Mouse (Mus musculus): ENCODE measurements around the gene Pou6f2.
A peak's percentile ranks its signal among the peaks of the same experiment; 100 is the strongest.

Gene Pou6f2

DNA sequence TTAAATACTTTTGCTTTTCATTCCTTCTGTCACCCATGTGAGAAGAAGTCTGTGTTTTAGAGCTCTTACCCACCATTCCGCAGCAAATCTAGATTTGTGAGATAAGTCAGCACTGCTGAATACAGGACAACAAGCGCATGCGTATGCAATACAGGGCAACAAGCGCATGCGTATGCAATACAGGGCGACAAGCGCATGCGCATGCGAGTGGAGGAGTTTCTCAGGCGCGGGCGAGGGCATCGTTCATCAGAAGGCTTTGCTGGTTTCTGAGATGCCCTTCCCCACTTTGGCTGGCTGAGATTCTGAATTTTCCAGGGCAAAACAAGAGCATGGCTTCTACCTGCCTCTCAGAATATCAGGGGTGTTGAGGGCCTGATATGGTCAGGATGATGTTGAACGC lies 186.2 kb downstream of the Pou6f2 start:
- no peak for DNase-seq

DNA sequence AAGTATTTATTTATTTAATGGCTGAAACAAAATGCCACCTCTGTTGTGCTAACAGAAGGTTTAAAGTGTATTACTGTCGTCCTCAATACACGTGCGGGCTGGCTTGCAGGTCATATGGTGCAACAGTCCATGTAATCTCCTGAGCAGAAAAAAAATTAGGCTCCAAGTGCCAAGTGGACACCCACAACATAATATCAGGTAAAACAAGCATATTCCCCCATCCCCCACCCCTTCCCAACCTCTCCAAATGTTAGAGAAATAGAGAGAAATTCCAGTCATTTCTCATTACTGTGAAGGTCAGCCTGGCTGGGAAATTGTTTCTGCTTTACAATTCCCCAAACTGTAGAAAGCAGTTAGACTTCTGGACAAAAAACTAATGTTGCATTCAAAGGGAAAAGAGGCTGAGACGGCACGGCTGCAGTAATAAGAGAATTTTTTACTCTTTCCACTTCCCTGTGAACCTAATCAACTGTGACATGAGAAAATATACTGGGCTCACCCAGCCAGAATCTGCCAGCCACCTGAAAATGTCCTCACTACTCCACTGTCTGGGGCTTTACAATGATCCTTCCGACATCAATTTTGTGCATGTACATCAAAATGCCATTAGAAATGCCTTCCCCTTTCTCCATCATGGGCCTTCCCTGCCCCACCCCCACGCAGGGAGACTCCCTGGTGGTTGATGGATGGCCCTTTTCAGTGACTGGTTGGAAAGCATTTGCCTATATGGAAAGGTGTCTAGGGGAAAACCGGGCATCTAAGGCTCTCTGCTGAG lies 192.8 kb downstream of the Pou6f2 start:
- peak; percentile 4 to 15 for DNase-seq

DNA sequence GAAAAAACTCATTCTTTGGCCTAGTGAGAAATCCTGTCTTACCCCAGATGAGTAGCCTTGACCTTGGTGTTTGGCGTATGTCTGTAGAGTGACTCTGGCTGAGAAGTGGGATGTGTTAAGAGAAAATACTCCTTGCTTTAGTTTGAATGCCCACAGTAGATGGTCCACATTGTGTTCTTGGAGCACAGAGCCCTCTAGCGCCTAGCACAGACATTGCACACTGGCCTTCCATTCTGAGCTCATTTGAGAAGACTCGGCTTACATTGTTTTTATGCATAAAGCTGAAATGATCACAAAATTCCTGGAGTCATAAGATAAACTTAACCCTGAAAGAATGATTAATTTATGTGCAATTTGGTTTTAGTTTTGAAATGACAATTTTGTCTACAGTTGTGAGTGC lies 223.5 kb downstream of the Pou6f2 start:
- peak; percentile 58 to 61 for DNase-seq

DNA sequence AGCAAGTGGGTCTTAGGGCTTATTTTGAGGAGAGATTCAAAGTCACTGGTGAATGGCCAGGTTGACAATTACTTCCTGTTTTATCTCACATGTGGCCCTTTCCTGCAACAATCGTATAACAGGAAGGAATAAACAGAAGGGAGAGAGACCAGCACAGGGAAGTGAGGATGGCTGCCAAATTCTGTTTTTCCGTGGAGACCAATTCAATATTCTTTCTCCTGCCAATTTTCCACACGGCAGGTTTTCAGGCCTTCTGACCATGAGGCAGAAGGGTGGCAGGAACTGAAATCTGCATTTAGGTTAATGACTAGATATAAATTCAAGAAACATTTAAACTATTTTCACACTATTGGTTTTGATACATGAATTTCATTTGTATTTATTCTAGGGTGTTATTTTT lies 224.5 kb downstream of the Pou6f2 start:
- peak; percentile 66 to 67 for DNase-seq

DNA sequence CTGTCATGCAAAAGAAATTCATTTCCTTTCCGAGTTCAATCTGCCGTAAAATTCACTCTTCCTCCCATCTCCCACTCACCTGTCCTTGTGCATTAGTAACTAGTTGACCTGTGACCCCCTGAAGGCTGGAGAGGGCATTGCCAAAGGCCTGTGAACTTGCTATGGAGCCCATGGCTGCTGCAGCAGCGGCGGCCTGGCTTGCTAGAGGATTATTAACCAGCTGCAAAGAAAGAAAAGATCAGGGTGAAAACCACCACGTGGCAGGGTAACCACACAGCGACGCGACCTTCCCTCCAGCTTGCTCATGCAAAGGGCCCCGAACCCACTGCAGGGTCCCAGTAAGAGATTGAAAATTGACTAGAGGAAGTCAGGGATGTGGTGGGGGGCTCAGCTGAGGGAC lies 225.2 kb downstream of the Pou6f2 start:
- DNase-seq, result peak in 1 of 2 experiments; percentile 6

DNA sequence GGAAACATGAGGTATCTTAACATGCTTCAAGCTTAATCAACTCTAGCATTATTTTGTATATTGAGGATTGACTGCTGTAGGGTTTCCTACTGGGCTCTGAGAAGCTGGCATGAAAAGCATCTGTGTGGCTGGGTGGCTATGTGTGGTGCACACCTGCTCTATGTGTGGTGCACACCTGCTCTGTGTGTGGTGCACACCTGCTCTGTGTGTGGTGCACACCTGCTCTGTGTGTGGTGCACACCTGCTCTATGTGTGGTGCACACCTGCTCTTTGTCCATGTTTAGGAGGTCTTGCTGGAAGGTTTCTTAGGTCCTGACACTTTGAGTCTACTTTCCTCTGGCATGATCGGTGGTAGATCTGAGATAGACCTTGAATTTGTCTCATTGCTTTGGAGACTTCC lies 233.3 kb downstream of the Pou6f2 start:
- no peak for DNase-seq

DNA sequence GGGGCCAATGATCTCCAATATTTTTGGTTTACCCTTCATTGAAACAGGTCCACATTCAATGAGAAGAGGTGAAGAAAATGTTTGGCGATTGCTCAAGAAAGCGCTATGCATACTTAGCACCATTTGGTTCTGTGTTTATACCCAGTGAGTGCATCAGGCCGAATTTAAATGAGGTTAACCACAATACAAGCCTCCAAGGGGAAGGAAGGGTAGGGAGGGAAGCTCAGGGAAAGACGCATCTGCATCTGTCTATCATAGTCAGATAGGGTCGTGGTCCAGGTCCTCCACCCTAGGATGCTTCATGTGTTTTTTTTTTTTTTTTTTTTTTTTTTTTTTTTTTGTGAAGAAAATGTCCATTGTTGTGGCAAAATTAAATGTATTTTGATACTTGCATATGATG lies 236.9 kb downstream of the Pou6f2 start:
- DNase-seq, result no peak

DNA sequence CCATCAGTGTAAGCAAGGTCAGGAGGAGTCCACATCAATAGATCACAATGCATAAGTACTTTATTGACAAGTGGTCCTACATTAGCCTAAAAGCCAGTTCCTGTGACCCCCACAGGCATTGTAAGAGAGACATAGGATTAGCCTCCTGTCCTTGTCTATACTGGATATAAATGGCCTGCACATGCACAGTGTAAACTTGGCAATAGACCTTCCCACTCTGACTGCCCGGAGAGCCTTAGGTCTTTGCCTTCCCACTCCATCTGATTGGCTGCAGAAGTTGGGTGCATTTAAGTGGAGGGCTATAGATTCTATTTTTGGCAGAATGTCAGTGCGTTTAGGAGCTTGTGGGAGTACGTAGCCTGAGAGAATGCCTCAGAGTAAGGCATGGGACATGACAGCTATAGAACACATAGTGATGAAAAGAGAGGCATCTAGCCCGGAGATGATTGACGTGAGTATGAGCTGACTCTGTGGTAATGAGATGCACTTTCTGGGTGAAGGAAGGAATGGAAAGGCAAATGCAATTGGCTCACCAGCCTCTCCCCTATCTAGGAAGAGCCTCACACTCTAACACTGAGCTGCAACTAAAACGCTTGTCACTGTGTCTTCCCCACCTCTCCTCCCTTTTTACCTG lies 243.4 kb downstream of the Pou6f2 start:
- DNase-seq, result no peak

DNA sequence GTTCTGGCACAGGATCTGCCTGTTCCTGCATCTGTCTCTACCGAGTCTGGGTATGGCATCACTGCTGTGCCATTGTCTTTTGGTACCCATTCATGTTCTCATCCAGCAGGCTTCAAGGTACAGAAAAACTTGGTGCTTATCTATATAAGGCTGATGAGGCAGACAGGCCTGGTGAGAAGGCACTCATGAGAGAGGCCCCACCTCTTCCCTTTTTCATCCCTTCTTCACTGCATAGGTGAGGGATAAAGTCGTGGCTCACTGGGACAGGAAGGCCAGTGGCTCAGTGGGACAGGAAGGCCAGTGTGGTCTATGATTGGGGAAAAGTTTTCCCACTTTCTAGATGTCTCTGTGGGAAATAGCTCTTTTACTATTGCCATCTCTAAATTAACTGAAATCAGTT lies 263.8 kb downstream of the Pou6f2 start:
- DNase-seq, result no peak

DNA sequence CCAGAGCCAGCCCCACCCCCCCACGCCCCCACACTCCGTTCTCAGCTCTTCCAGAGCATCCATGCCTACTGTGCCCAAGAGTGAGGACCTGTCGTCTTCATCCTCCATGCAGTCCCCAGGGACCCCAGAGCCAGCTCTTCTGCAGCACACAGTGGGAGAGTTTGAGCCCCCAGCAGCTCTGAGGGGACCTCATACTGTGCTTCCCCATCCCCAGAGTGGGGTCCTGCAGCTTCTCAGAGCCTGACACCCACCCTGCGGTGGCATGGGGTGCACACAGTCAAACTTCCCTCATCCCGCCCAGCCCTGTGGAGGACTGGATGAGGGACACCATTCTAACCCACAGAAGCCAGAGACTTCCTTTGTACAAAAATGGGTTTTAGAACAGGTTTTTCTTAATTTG lies 264.3 kb downstream of the Pou6f2 start:
- no peak for DNase-seq

DNA sequence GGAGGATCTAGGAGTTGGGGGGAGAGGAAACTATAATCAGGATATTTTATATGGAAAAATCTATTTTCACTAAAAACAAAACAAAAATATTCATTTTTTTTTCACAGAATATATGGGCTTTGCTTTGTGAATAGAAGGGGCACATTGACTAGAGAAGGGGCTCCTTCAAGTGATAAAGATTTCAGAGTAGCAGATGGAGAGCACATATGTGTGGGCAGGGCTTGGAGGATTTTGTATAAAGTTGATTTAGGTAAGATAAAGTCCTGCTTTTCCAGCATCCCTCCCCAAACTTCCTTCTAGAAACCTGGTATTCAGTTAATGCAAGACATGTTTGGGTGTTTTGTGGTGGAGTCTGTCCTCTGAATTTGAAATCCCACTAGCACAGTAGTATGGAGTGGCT lies 266.2 kb downstream of the Pou6f2 start:
- DNase-seq, result no peak

DNA sequence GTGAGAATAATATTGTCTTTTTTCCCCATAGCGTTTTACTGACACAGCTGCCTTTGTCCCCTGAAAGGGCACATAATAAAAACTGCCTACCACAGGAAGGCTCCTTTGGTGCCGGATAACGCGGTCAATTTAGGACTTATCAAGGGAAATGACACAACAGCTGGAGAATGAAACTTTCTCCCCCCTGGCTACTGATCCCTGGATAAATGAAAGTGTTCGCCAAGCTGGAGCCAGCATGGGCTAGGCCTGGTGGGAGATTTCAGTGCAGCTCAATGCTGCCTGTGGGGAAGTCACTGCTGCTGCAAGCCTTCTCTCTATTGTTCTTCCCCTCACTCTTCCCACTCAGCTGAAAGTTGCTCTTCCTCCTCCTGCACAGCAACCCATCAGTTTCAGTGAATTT lies 267.8 kb downstream of the Pou6f2 start:
- no peak for DNase-seq

DNA sequence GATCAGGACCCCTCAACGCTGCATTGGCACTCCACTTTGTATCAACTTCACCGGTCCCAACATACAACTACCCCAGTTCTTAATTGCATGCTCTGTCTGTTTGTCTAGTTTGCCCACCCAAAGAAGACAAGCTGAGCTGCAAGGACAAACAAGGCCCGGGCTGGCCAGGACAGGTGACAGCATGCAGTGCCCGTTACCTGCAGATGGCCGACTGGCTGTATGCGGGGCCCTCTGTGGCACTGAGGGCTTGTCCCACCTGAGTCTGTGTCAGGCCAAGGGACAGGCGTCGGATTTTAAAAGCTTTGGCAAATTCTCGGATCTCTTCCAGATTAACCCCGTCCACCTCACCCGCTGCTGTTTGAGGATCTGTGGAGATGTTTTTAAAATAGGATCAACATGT lies 268.7 kb downstream of the Pou6f2 start:
- DNase-seq, result no peak

DNA sequence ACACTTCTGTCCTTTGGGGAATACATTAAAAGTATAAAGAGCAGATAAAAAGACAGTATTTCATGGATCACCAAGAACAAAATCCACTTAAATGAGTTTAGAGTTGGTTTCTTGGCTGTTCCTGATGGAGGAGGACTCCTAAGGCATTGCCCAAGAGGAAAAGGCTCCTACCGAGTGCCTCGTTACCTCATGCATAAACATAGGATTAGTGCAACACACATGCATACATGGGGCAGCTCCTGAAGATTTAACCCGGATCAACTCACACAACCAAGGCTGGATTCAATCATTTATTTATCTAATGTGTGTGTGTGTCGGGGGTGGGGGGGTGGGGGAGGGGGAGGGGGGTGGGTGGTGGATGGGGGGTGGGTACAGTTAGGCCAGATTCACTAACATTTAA lies 269.4 kb downstream of the Pou6f2 start:
- no peak for DNase-seq

DNA sequence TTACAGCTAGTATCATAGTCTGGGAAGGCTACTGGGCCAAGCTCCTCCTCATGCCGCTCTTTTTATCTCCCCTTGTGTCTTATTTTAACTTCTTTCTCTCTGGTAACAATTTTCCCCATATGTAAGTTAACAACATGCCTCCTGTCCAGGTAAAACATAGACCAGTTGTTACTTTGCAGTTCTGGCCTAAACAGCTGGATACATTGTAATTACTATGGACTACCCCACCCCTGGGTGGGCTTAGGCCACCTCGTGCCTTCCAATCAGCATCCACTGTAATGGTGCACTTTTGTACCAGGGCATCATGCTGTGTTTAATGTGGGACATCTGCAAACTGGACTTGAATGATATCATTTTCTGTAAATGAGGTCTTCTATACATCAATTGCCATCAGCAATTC lies 271.4 kb downstream of the Pou6f2 start:
- no peak for DNase-seq

DNA sequence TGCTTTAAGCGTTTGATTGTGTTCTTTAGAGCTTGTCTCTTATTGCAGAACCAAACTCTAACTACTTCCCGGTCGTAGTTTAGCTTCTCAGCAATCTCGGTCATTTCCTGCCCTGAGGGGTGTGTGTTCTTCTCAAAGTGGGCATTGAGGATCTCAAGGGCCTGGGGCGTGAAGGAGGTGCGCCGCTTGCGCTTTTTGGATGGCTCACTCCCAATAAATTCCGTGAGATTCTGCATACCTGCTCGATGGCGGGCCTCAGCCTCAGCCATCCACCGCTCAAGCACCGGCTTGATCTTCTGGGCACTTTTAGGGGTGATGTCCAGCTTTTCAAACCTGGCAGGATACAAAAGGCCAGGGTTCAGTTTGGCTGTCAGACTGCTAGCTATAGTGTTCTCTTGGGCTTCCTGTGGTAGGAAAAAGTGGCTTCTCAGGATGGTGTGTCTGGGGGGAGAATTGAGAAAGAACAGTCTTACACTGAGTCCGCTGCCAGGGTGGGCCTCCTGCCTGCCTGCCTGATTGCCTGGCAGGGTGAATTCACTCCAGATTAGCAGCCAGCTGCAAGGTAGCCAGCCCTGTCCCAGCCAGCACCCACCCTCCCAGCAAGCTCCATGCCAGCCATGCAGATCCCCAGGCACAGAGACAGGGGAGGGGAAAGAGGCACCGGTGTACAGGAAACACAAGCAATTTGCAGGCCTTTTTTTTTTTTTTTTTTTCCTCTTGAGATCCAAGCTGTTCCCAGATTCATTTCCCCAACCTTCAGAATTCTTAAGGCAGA lies 272.1 kb downstream of the Pou6f2 start:
- peak; percentile 60 to 62 for DNase-seq

DNA sequence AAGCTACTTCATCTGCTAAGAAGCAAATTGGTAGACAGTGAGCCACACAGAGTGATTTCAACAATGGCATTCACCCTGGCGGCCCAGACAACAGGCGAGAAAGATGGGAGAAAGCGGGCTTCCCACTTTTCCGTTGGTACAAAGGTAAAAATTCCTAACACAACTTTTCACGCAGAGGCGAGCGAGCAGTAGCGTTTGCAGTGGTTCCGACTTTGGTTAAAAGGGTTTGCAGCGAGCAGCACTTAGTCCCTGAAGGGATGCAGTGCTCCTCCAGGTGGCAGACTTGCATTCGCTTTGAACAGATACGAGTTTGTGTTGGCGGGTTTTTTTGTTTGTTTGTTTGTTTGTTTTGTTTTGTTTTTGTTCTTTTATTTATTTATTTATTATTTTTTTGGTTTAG lies 273.1 kb downstream of the Pou6f2 start:
- peak; percentile 79 to 84 for DNase-seq

DNA sequence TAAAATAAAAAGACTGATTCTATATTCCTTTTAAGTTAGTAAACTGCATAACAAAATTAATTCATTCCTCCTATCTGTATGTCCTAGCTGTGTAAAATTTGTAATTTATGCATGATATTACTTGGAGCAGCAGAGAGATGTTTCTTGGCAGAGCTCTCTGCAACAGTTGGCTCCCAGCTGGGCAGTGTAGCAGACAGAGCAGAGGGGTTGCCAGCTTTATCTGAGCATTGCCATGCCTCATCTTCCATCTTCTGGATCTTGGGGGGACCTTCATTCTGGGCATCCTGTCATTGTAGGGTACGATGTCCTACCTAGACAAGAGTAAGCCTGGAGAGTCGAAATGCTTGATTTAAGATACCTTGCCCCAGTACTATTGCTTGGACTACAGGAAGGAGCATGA lies 277.1 kb downstream of the Pou6f2 start:
- peak; percentile 30 to 47 for DNase-seq

DNA sequence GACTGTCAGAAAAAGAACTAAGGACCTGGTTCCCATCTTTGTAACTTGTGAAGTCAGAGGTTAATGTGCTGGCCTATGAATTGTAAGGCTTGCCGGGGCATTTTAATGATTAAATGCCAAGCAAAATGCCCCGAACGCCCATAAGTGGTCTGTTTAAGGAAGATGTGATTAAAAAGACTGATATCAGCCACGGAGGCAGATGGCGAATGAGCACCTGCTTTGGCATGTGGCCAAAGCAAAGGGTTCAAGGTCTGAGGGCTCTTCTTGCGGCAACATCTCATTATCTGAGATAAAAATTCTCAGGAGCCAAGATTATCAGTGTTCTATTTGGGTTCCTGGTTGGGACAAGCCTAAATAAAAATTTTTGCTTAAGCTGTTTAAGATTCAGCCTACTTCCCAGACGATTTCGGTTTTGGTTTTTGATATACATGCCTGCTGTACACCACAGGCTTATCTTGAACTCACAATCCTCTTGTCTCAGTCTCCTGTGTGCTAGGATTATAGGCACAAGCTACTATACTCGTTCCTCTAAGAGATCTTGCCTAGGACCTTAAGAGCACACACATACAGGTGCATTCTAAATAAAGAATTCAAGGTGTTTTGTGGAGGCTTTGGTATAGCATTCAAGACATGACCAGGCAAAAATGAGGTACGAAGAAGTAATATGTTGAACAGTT lies 315.9 kb downstream of the Pou6f2 start:
- DNase-seq, result no peak
